Mouse (Mus musculus): Measurements from ENCODE around the gene Cd247. TPM values are rescaled to one million over a fixed set of nuclear protein-coding genes. Genes with fewer than 3 reads are reported as not detected.

Cd247 gene
- polyA plus RNA-seq, 1 experiment from 2014 or later: 1.3 TPM

GRCm38 (mm10) chr1:165849458-165850445 lies 61.3 kb downstream of the Cd247 start:
- 85% methylated on average over 17 of the region's 17 CpGs for WGBS
- Histone ChIP-seq H3K9ac (ENCODE audit: low read depth, low read length) (no peak overlapping the region), H3K27ac (ENCODE audit: low read length) (no peak overlapping the region), H3K9me3 (replicated peaks; ENCODE audit: control insufficient read depth, low read length, poor library complexity, severe bottlenecking) (no peaks in the 10 kb centered on the region), H3K36me3 (ENCODE audit: control insufficient read depth, insufficient read depth, low read length) (no peaks in the 10 kb centered on the region), H3K4me3 (ENCODE audit: low read depth, low read length) (no peak overlapping the region), H3K27me3 (ENCODE audit: control insufficient read depth, insufficient read depth, low read depth, low read length) (peaks cover 8% of the 10 kb centered on the region), H3K4me2 (ENCODE audit: low read length) (no peak overlapping the region), H3K4me1 (ENCODE audit: control insufficient read depth, insufficient read depth, low read length) (peaks cover 9% of the 10 kb centered on the region)
- no peak for ATAC-seq

DNA sequence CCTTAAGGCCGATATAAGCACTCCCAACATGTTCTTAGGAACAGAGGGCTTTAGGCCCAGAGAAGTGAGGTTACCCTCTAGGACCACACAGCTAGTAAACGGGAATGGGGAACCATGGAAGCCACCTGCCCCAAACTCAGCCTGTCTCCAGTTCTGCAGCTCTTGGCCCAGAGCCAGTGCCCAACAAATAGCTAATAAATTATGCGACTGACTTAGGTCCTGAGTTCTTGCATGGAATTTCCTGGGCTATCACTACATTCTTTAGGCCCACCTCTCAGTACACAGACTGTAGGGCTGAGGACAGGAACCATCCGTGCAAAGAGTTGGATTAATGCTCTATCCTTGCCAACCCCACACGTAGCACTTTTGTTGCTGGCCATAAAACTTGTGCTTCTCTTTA lies 63.6 kb downstream of the Cd247 start:
- no peak overlapping the region for H3K9ac ChIP-seq (ENCODE audit: low read depth, low read length)
- H3K4me2 ChIP-seq (ENCODE audit: low read length): no peak overlapping the region
- H3K9me3 ChIP-seq (replicated peaks; ENCODE audit: control insufficient read depth, low read length, poor library complexity, severe bottlenecking): no peaks in the 10 kb centered on the region
- peaks cover 2% of the 10 kb centered on the region; the same call in 1 of the 2 replicates for H3K4me1 ChIP-seq (ENCODE audit: control insufficient read depth, insufficient read depth, low read length)
- peaks cover under 1% of the 10 kb centered on the region; the same call in 1 of the 2 replicates for H3K27me3 ChIP-seq (ENCODE audit: control insufficient read depth, insufficient read depth, low read depth, low read length)
- no peak overlapping the region for H3K4me3 ChIP-seq (ENCODE audit: low read depth, low read length)
- no peaks in the 10 kb centered on the region for H3K36me3 ChIP-seq (ENCODE audit: control insufficient read depth, insufficient read depth, low read length)
- H3K27ac ChIP-seq (ENCODE audit: low read length): no peak overlapping the region
- ATAC-seq: no peak
- WGBS: 52% methylated on average over 5 of the region's 5 CpGs

- Histone ChIP-seq H3K27me3 (ENCODE audit: control insufficient read depth, insufficient read depth, low read depth, low read length) (peaks cover 2% of the 10 kb centered on the region; the same call in 1 of the 2 replicates), H3K4me2 (ENCODE audit: low read length) (no peak overlapping the region), H3K4me3 (ENCODE audit: low read depth, low read length) (no peak overlapping the region), H3K27ac (ENCODE audit: low read length) (no peak overlapping the region), H3K36me3 (ENCODE audit: control insufficient read depth, insufficient read depth, low read length) (no peaks in the 10 kb centered on the region), H3K9ac (ENCODE audit: low read depth, low read length) (no peak overlapping the region), H3K4me1 (ENCODE audit: control insufficient read depth, insufficient read depth, low read length) (peaks cover 2% of the 10 kb centered on the region; the same call in 1 of the 2 replicates), H3K9me3 (replicated peaks; ENCODE audit: control insufficient read depth, low read length, poor library complexity, severe bottlenecking) (no peaks in the 10 kb centered on the region)
- ATAC-seq: no peak
- 46% methylated on average over 4 of the region's 4 CpGs for WGBS
Observed at GRCm38 (mm10) chr1:165853131-165853721, 64.7 kb downstream of the Cd247 start.

DNA sequence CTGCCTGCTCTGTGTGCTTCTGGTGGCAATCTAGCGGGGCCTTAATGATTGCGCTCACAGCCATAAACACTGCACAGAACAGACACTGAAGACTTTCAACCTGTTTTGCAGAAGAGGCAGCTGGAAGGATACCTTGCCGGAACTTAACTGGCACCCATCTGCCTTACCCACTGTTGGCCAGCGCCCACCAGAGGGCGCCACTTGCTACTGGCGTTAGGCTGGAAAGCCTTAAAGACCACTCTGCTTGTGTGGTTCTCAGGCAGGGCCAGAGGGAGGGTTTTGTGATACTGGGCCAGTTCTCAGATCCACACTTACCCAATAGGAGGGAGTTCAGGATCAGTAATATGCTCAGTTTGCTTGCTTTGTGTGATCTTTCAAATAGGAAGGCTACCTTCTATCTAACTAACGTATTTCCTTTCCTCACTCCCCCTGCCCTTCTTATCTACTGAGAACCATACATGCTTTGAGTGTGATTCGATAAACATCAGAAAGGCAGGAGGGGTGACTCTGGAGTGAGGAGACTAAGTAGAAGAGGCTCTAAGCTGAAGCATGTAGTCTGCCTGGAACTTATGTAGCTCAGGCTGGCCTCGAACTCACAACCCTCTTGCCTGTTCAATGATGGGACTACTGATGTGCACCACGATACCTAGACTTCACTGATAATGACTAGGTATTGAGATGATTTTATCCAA lies 65.4 kb downstream of the Cd247 start:
- peaks cover 2% of the 10 kb centered on the region; the same call in 1 of the 2 replicates for H3K27me3 ChIP-seq (ENCODE audit: control insufficient read depth, insufficient read depth, low read depth, low read length)
- no peaks in the 10 kb centered on the region for H3K36me3 ChIP-seq (ENCODE audit: control insufficient read depth, insufficient read depth, low read length)
- H3K9me3 ChIP-seq (replicated peaks; ENCODE audit: control insufficient read depth, low read length, poor library complexity, severe bottlenecking): no peaks in the 10 kb centered on the region
- H3K4me1 ChIP-seq (ENCODE audit: control insufficient read depth, insufficient read depth, low read length): peaks cover 2% of the 10 kb centered on the region; the same call in 1 of the 2 replicates
- no peak overlapping the region for H3K4me3 ChIP-seq (ENCODE audit: low read depth, low read length)
- no peak overlapping the region for H3K27ac ChIP-seq (ENCODE audit: low read length)
- no peak overlapping the region for H3K9ac ChIP-seq (ENCODE audit: low read depth, low read length)
- ATAC-seq: no peak
- WGBS: 62% methylated on average over 10 of the region's 10 CpGs
- H3K4me2 ChIP-seq (ENCODE audit: low read length): no peak overlapping the region

GRCm38 (mm10) chr1:165855759-165856545 lies 67.5 kb downstream of the Cd247 start:
- Histone ChIP-seq H3K27ac (ENCODE audit: low read length) (no peak overlapping the region), H3K4me1 (ENCODE audit: control insufficient read depth, insufficient read depth, low read length) (peaks cover 2% of the 10 kb centered on the region; the same call in 1 of the 2 replicates), H3K27me3 (ENCODE audit: control insufficient read depth, insufficient read depth, low read depth, low read length) (peaks cover 2% of the 10 kb centered on the region; the same call in 1 of the 2 replicates), H3K4me2 (ENCODE audit: low read length) (no peak overlapping the region), H3K4me3 (ENCODE audit: low read depth, low read length) (no peak overlapping the region), H3K36me3 (ENCODE audit: control insufficient read depth, insufficient read depth, low read length) (no peaks in the 10 kb centered on the region), H3K9ac (ENCODE audit: low read depth, low read length) (no peak overlapping the region), H3K9me3 (replicated peaks; ENCODE audit: control insufficient read depth, low read length, poor library complexity, severe bottlenecking) (no peaks in the 10 kb centered on the region)
- 59% methylated on average over 9 of the region's 9 CpGs for WGBS
- ATAC-seq: no peak

GRCm38 (mm10) chr1:165857279-165857678 lies 68.8 kb downstream of the Cd247 start:
- no peak overlapping the region for H3K4me3 ChIP-seq (ENCODE audit: low read depth, low read length)
- no peak overlapping the region for H3K9ac ChIP-seq (ENCODE audit: low read depth, low read length)
- H3K9me3 ChIP-seq (replicated peaks; ENCODE audit: control insufficient read depth, low read length, poor library complexity, severe bottlenecking): no peaks in the 10 kb centered on the region
- H3K36me3 ChIP-seq (ENCODE audit: control insufficient read depth, insufficient read depth, low read length): no peaks in the 10 kb centered on the region
- H3K27me3 ChIP-seq (ENCODE audit: control insufficient read depth, insufficient read depth, low read depth, low read length): peaks cover 2% of the 10 kb centered on the region; the same call in 1 of the 2 replicates
- peaks cover 2% of the 10 kb centered on the region; the same call in 1 of the 2 replicates for H3K4me1 ChIP-seq (ENCODE audit: control insufficient read depth, insufficient read depth, low read length)
- no peak overlapping the region for H3K4me2 ChIP-seq (ENCODE audit: low read length)
- no peak overlapping the region for H3K27ac ChIP-seq (ENCODE audit: low read length)
- 89% methylated on average over 11 of the region's 11 CpGs for WGBS
- no peak for ATAC-seq

DNA sequence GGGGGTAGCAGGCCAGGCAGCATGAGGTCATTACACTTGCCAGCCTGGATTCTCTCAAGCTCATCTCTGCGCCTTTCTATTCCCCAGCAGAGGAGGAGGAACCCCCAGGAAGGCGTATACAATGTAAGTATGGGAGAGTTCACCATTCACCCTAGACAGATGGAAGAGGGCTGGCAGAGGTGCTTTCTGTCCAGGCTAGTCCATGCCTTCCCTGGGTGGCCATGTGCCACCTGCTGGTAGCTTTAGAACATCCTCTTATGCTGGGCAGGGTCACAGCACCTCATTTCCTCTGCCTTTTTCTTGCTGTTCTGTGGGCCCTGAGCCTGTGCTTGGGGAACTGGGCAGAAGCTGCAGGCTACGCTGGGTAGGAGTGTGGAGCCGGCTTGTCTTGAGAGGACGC lies 69.9 kb downstream of the Cd247 start:
- ATAC-seq: no peak
- Histone ChIP-seq H3K36me3 (ENCODE audit: control insufficient read depth, insufficient read depth, low read length) (no peaks in the 10 kb centered on the region), H3K27ac (ENCODE audit: low read length) (no peak overlapping the region), H3K27me3 (ENCODE audit: control insufficient read depth, insufficient read depth, low read depth, low read length) (peaks cover 2% of the 10 kb centered on the region; the same call in 1 of the 2 replicates), H3K9me3 (replicated peaks; ENCODE audit: control insufficient read depth, low read length, poor library complexity, severe bottlenecking) (no peaks in the 10 kb centered on the region), H3K4me1 (ENCODE audit: control insufficient read depth, insufficient read depth, low read length) (no peaks in the 10 kb centered on the region), H3K9ac (ENCODE audit: low read depth, low read length) (no peak overlapping the region), H3K4me2 (ENCODE audit: low read length) (no peak overlapping the region), H3K4me3 (ENCODE audit: low read depth, low read length) (no peak overlapping the region)
- WGBS: 84% methylated on average over 5 of the region's 5 CpGs

Data from midbrain, embryonic 16.5 days (tissue).